Mouse (Mus musculus) myocyte (in vitro differentiated cells): ENCODE measurements around the gene Stip1. TPM values are rescaled to one million over a fixed set of nuclear protein-coding genes. Genes with fewer than 3 reads are reported as not detected.

Source experiments
- H3K27me3 ChIP-seq: one replicate; pipeline ENCODE4 v1.6.1; 2011; ENCODE audit not compliant: control insufficient read depth, insufficient read depth, insufficient read length
- H3K36me3 ChIP-seq: one replicate; pipeline ENCODE4 v1.6.1; 2011; ENCODE audit not compliant: control insufficient read depth, insufficient read depth
- H3K4me2 ChIP-seq: one replicate; pipeline ENCODE4 v1.6.1; 2011; ENCODE audit warnings: low read depth, control low read depth
- H3K4me3 ChIP-seq: one replicate; pipeline ENCODE4 v1.5.1; 2011; ENCODE audit warnings: mild to moderate bottlenecking, control low read depth, moderate library complexity
- H3K79me2 ChIP-seq: one replicate; pipeline ENCODE4 v1.6.1; 2011; ENCODE audit not compliant: control insufficient read depth, insufficient read depth
- H3ac ChIP-seq: one replicate; pipeline ENCODE4 v1.6.1; 2011; ENCODE audit not compliant: control insufficient read depth, insufficient read length
- CEBPB ChIP-seq: IDR thresholded peaks from 2 replicates; pipeline ENCODE4 v1.6.1; 2011; ENCODE audit warnings: mild to moderate bottlenecking, moderate library complexity; ENCODE audit not compliant: poor library complexity, insufficient read depth, severe bottlenecking
- E2F4 ChIP-seq: IDR thresholded peaks from one replicate; pipeline ENCODE4 v1.6.1; 2011; ENCODE audit warnings: mild to moderate bottlenecking, control low read depth, moderate library complexity; ENCODE audit not compliant: insufficient read depth
- MAX ChIP-seq: IDR thresholded peaks from one replicate; pipeline ENCODE4 v1.6.1; 2011; ENCODE audit warnings: low read depth, mild to moderate bottlenecking, control low read depth
- MYOD1 ChIP-seq, 3 experiments: IDR thresholded peaks; one replicate each; pipeline ENCODE4 v1.6.1; 2011; ENCODE audit warnings: control low read depth in 2 of 3, low read depth in 2 of 3, mild to moderate bottlenecking in 2 of 3, moderate library complexity in 1 of 3; ENCODE audit not compliant: insufficient read length in 2 of 3, control insufficient read depth in 1 of 3
- MYOG ChIP-seq, 3 experiments: IDR thresholded peaks; one replicate each; pipeline ENCODE4 v1.6.1; 2011; ENCODE audit warnings: control low read depth in 2 of 3, low read depth in 2 of 3, mild to moderate bottlenecking in 2 of 3; ENCODE audit not compliant: insufficient read length in 2 of 3, control insufficient read depth in 1 of 3, insufficient read depth in 1 of 3
- POLR2A ChIP-seq: IDR thresholded peaks from one replicate; pipeline ENCODE4 v1.6.1; 2011; ENCODE audit warnings: low read depth, mild to moderate bottlenecking, control low read depth, moderate library complexity; ENCODE audit not compliant: insufficient read length
- POLR2AphosphoS2 ChIP-seq: IDR thresholded peaks from one replicate; pipeline ENCODE4 v1.6.1; 2011; ENCODE audit warnings: low read depth, control low read depth; ENCODE audit not compliant: insufficient read length
- REST ChIP-seq: IDR thresholded peaks from one replicate; pipeline ENCODE4 v1.6.1; 2011; ENCODE audit warnings: mild to moderate bottlenecking, control low read depth, moderate library complexity; ENCODE audit not compliant: insufficient read depth, insufficient read length
- SRF ChIP-seq: IDR thresholded peaks from one replicate; pipeline ENCODE4 v1.6.1; 2011; ENCODE audit warnings: low read depth; ENCODE audit not compliant: control insufficient read depth, insufficient read length
- TCF12 ChIP-seq: IDR thresholded peaks from one replicate; pipeline ENCODE4 v1.6.1; 2011; ENCODE audit warnings: mild to moderate bottlenecking, control low read depth; ENCODE audit not compliant: poor library complexity, insufficient read depth, severe bottlenecking
- TCF3 ChIP-seq: IDR thresholded peaks from one replicate; pipeline ENCODE4 v1.6.1; 2011; ENCODE audit warnings: low read depth, control low read depth; ENCODE audit not compliant: insufficient read length
- USF1 ChIP-seq: IDR thresholded peaks from one replicate; pipeline ENCODE4 v1.6.1; 2011; ENCODE audit warnings: low read depth, mild to moderate bottlenecking, control low read depth, moderate library complexity
- polyA plus RNA-seq: library from polyadenylated mRNA; unstranded; fragments of >200 nt; fragmentation: generic; extraction: Trizol; gene quantifications from one replicate; pipeline ENCODE4 v1.2.1, GENCODE M21; 2012; ENCODE audit warnings: missing spikeins

The Stip1 gene
- polyA plus RNA-seq, 1 experiment = 223 TPM

DNA sequence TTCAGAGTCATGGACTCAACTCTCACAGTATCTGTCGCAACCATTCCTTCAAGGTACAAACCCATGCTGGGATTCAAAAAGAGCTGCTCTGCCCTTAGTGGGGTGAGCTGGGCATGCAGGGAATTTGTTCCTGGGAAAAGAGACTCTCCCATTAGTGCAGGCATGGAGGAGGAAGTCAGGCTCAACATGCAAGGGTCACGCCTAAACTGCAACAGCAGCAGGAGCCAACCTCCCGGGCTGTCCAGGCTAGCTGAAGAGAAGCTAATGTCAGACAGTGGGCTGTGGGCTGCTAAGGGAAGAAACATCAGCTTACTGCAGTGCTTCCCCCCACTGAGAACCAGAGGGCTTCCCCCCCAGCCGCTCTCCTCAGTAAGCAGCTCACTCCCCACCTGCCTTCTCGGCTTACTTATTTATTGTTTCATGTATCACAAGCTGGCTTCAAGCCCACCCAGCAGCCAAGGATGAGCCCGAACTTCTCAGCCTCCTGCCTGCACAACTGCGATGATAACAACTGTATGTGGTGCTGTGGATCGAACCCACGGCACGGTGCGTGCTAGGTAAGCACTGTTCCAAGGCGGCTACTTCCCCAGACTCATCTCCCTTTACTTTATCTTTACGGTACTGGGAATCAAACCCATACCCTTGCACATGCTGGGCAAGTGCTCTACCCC, 67.4 kb downstream of the Stip1 start:
- H3K4me3 ChIP-seq = no peak overlapping the region
- H3K4me2 ChIP-seq = no peak overlapping the region
- TF ChIP-seq POLR2AphosphoS2 = no peak
- TF ChIP-seq MYOG (IDR thresholded peaks at IDR 0.05; ENCODE audit: control insufficient read depth in 1 of 3, insufficient read depth in 1 of 3, insufficient read length in 2 of 3, low read depth in 2 of 3) = no peak
- no peak for TF ChIP-seq MAX
- no peak for TF ChIP-seq SRF
- TF ChIP-seq POLR2A = no peak
- TF ChIP-seq TCF12 = no peak
- TF ChIP-seq MYOD1 (IDR thresholded peaks at IDR 0.05; ENCODE audit: control insufficient read depth in 1 of 3, insufficient read length in 2 of 3, low read depth in 2 of 3) = no peak
- no peak for TF ChIP-seq CEBPB
- TF ChIP-seq USF1 = no peak
- TF ChIP-seq E2F4 = no peak
- TF ChIP-seq TCF3 = no peak
- TF ChIP-seq REST = no peak
- peaks cover 2% of the 10 kb centered on the region for H3K36me3 ChIP-seq
- H3K79me2 ChIP-seq = peaks cover 35% of the 10 kb centered on the region
- H3K27me3 ChIP-seq = no peaks in the 10 kb centered on the region
- no peak overlapping the region for H3ac ChIP-seq

DNA sequence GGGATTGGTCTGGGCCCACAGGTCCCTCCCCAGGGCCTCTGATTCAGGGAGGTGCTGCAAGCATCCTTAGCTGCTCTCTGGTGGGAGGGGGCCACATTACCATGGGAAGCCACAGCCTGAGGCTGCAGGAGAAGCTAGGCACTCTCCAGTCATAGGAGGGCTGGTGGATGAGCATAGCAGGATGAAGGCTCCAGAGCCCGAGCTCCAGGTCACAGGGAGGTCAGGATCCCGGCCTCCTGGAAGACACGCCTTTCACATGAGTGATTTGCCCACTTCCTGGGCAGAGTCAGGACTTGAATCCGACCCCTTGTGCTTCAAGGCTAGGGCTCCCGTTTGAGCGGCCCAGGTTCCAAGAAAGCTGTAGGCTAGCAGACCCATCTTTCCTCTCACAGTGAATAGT, 68.1 kb downstream of the Stip1 start:
- H3ac ChIP-seq = no peak overlapping the region
- peak overlapping the region; percentile 25 for H3K4me2 ChIP-seq
- peaks cover 27% of the 10 kb centered on the region for H3K79me2 ChIP-seq
- H3K36me3 ChIP-seq = no peaks in the 10 kb centered on the region
- no peak for TF ChIP-seq POLR2A
- no peak for TF ChIP-seq CEBPB
- TF ChIP-seq TCF12 = no peak
- TF ChIP-seq MAX = no peak
- no peak for TF ChIP-seq SRF
- TF ChIP-seq MYOD1 (IDR thresholded peaks at IDR 0.05; ENCODE audit: control insufficient read depth in 1 of 3, insufficient read length in 2 of 3, low read depth in 2 of 3) = no peak
- no peak for TF ChIP-seq POLR2AphosphoS2
- TF ChIP-seq MYOG (IDR thresholded peaks at IDR 0.05; ENCODE audit: control insufficient read depth in 1 of 3, insufficient read depth in 1 of 3, insufficient read length in 2 of 3, low read depth in 2 of 3) = no peak
- TF ChIP-seq E2F4 = no peak
- H3K4me3 ChIP-seq = no peak overlapping the region
- no peaks in the 10 kb centered on the region for H3K27me3 ChIP-seq

Other genes starting within 250 kb of the Stip1 start
- 47.6 TPM for gene Rps6ka4, start 199.3 kb downstream of the Stip1 start, polyA plus RNA-seq
- gene Ccdc88b, start 181.8 kb downstream of the Stip1 start, polyA plus RNA-seq = 0.23 TPM
- gene Trmt112, start 130.3 kb downstream of the Stip1 start, polyA plus RNA-seq = 281 TPM
- 276 TPM for gene Prdx5, start 129.9 kb downstream of the Stip1 start, polyA plus RNA-seq
- gene Esrra, start 118.2 kb downstream of the Stip1 start, polyA plus RNA-seq = 52.7 TPM
- gene Catsperz, start 114.6 kb downstream of the Stip1 start, polyA plus RNA-seq = 0.28 TPM
- 0.12 TPM for gene Kcnk4, start 105.5 kb downstream of the Stip1 start, polyA plus RNA-seq
- gene Bad, start 98.1 kb downstream of the Stip1 start, polyA plus RNA-seq = 76.1 TPM
- 39.9 TPM for gene Gpr137, start 97.5 kb downstream of the Stip1 start, polyA plus RNA-seq
- 1,032 TPM for gene Ppp1r14b, start 65.0 kb downstream of the Stip1 start, polyA plus RNA-seq
- gene Plcb3, start 63.5 kb downstream of the Stip1 start, polyA plus RNA-seq = 34.3 TPM
- gene Fkbp2, start 59.5 kb downstream of the Stip1 start, polyA plus RNA-seq = 96.8 TPM
- 49.2 TPM for gene Vegfb, start 52.3 kb downstream of the Stip1 start, polyA plus RNA-seq
- gene Dnajc4, start 47.4 kb downstream of the Stip1 start, polyA plus RNA-seq = 28.5 TPM
- 27.0 TPM for gene Nudt22, start 43.9 kb downstream of the Stip1 start, polyA plus RNA-seq
- 9.2 TPM for gene Trpt1, start 43.8 kb downstream of the Stip1 start, polyA plus RNA-seq
- gene Fermt3, start 20.5 kb downstream of the Stip1 start, polyA plus RNA-seq = 0.34 TPM
- 82.4 TPM for gene Macrod1, start 16.8 kb upstream of the Stip1 start, polyA plus RNA-seq
- gene Flrt1, start 65.8 kb upstream of the Stip1 start, polyA plus RNA-seq = 1.2 TPM
- 112 TPM for gene Otub1, start 166.3 kb upstream of the Stip1 start, polyA plus RNA-seq
- 1,011 TPM for gene Cox8a, start 177.6 kb upstream of the Stip1 start, polyA plus RNA-seq
- gene Naa40, start 201.2 kb upstream of the Stip1 start, polyA plus RNA-seq = 10.3 TPM
- 34.1 TPM for gene Rcor2, start 227.4 kb upstream of the Stip1 start, polyA plus RNA-seq